Mouse (Mus musculus) cortical plate, adult 2 months (tissue): ENCODE measurements around the gene Ier3. TPM values are rescaled to one million over a fixed set of nuclear protein-coding genes. Genes with fewer than 3 reads are reported as not detected.
A peak's percentile ranks its signal among the peaks of the same experiment; 100 is the strongest.

Experiments
- H3K27ac ChIP-seq: fragments of 200-500 bp; 2 replicates; pipeline ENCODE4 v1.5.1; 2012; ENCODE audit warnings: low read length, control low read depth, inconsistent platforms; ENCODE audit not compliant: insufficient read depth
- H3K4me1 ChIP-seq: fragments of 200-500 bp; 2 replicates; pipeline ENCODE4 v1.6.1; 2011; ENCODE audit warnings: low read length; ENCODE audit not compliant: control insufficient read depth, insufficient read depth
- H3K4me3 ChIP-seq: fragments of 200-500 bp; 2 replicates; pipeline ENCODE4 v1.5.1; 2011; ENCODE audit warnings: mild to moderate bottlenecking, low read length, control low read depth; ENCODE audit not compliant: insufficient read depth
- CTCF ChIP-seq: fragments of 200-500 bp; IDR thresholded peaks from 2 replicates; pipeline ENCODE4 v1.5.1; 2011; ENCODE audit warnings: mild to moderate bottlenecking, control low read depth, low read length; ENCODE audit not compliant: insufficient read depth; ENCODE audit errors: extremely low read depth
- POLR2A ChIP-seq: fragments of 200-500 bp; IDR thresholded peaks from 2 replicates; pipeline ENCODE4 v1.6.1; 2011; ENCODE audit warnings: mild to moderate bottlenecking, low read length, control low read depth; ENCODE audit not compliant: insufficient read depth; ENCODE audit errors: extremely low read depth
- polyA plus RNA-seq: library from polyadenylated mRNA; depleted of rRNA; stranded (reverse); fragments of >200 nt; gene quantifications from 2 replicates; pipeline ENCODE4 v1.2.3, GENCODE M21; 2012

Ier3 gene
- polyA plus RNA-seq, 1 experiment: 18.4 TPM

DNA sequence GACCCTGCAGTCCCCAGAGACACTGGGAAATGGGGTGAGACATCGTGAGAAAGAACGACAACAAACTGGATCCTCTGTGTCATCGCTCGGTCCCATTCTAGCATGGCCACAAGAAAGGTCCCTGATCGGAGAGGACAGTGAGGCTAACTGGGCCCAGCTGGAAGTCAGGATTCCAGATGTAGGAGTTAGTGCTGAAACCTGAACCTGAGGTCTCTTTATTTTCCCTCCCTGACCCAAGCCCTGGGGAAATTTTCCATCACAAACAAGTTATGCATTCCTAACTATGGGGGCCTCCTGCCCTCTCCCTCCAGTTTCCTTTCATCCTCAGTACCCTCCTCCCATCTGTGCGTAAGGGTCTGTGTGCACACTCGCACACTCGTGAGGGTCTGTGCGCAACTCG is 4.3 kb upstream of the Ier3 start:
- TF ChIP-seq CTCF (no peak), POLR2A (no peak)
- Histone ChIP-seq H3K4me3 (no peak overlapping the region), H3K27ac (no peak overlapping the region), H3K4me1 (no peaks in the 10 kb centered on the region)

GRCm38 (mm10) chr17:35820111-35820510 is 1.4 kb upstream of the Ier3 start:
- no peak overlapping the region for H3K27ac ChIP-seq
- H3K4me1 ChIP-seq: no peaks in the 10 kb centered on the region
- H3K4me3 ChIP-seq: no peak overlapping the region
- TF ChIP-seq CTCF (no peak), POLR2A (no peak)

DNA sequence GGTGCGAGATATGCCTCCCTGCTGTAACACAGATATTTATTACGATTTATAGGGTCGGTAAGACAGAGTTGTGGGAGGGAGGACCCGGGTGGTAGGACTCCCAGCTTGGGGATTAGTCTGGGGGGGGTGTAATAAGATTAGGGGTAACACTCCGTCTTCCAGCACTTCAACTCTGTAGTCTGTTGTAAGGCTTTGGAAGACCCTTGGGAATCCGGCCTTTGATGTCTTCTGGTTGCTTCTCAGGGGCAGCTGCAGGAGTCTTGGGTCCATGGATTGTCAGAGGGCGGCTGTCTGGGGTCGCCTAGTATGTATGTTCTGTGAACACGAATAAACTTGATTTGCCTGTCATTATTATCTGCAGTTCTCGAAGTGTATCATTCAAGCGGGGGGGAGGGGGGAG is 1.1 kb downstream of the Ier3 start:
- TF ChIP-seq CTCF (no peak), POLR2A (no peak)
- H3K4me1 ChIP-seq: no peaks in the 10 kb centered on the region
- peak overlapping the region; percentile 7; the same call in 1 of the 2 replicates for H3K27ac ChIP-seq
- H3K4me3 ChIP-seq: peak overlapping the region; percentile 71

GRCm38 (mm10) chr17:35822964-35823937 is 1.8 kb downstream of the Ier3 start, which contains the start of gene Flot1:
Gene Flot1 (plus strand): TSS chr17:35823230.
- peak within 1 kb of the TSS; percentile 71 for H3K4me3 ChIP-seq
- H3K27ac ChIP-seq: peak within 1 kb of the TSS; percentile 54
- H3K4me1 ChIP-seq: no peaks in the 10 kb centered on the region
- peak; percentile 64; the same call in 1 of the 2 replicates for TF ChIP-seq POLR2A
- TF ChIP-seq CTCF: no peak

GRCm38 (mm10) chr17:35824402-35824801 is 2.9 kb downstream of the Ier3 start:
- TF ChIP-seq POLR2A (no peak), CTCF (no peak)
- Histone ChIP-seq H3K4me3 (peak overlapping the region; percentile 71; the same call in 1 of the 2 replicates), H3K27ac (no peak overlapping the region), H3K4me1 (no peaks in the 10 kb centered on the region)

GRCm38 (mm10) chr17:35825109-35825850 is 3.8 kb downstream of the Ier3 start:
- H3K4me1 ChIP-seq: no peaks in the 10 kb centered on the region
- H3K4me3 ChIP-seq: no peak overlapping the region
- H3K27ac ChIP-seq: no peak overlapping the region
- no peak for TF ChIP-seq POLR2A
- TF ChIP-seq CTCF: no peak

GRCm38 (mm10) chr17:35829737-35830136 is 8.3 kb downstream of the Ier3 start:
- H3K4me1 ChIP-seq: peaks cover under 1% of the 10 kb centered on the region; the same call in 1 of the 2 replicates
- H3K4me3 ChIP-seq: no peak overlapping the region
- H3K27ac ChIP-seq: no peak overlapping the region
- peak; percentile 64 for TF ChIP-seq CTCF
- no peak for TF ChIP-seq POLR2A

DNA sequence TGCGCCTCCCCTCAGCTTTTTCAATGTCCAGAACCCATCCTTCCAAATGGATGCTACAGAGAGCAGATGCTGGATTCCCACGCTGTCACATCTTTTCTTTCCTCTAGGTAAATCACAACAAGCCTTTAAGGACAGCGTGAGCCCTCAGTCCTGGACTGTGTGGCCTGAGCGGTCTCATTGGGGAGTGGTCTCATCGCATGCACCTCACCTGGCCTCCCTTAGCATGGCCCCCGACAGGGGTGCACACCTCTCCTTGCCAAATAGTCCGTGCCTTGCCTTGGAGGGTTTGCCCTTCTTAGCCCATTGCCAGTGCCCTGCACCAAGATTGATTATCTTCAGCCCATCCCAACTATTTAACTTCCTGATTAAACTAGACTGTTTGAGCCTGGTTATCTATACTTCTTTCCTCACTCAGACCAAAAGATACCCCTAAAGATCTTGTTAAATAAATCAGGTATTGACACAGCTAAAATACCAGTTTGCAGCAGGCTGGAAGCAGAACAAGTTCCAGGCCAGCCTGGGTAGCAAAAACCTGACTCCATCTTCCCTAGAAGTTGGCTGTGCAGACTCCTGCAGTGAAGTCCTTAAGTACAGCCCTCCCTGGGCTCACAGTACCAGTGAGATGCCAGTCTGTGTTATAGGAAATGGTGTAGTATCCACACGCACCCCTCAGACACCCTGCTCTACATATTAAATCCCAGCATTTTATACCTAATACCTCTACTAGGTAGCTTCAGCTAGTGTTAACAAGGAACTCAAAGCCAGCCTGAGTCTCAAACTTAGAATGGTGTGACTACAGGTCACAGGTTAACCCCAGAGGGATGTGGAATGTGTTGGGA is 11.1 kb downstream of the Ier3 start:
- no peak for TF ChIP-seq CTCF
- no peak for TF ChIP-seq POLR2A
- Histone ChIP-seq H3K4me3 (no peak overlapping the region), H3K27ac (no peak overlapping the region), H3K4me1 (peaks cover 3% of the 10 kb centered on the region; the same call in 1 of the 2 replicates)

DNA sequence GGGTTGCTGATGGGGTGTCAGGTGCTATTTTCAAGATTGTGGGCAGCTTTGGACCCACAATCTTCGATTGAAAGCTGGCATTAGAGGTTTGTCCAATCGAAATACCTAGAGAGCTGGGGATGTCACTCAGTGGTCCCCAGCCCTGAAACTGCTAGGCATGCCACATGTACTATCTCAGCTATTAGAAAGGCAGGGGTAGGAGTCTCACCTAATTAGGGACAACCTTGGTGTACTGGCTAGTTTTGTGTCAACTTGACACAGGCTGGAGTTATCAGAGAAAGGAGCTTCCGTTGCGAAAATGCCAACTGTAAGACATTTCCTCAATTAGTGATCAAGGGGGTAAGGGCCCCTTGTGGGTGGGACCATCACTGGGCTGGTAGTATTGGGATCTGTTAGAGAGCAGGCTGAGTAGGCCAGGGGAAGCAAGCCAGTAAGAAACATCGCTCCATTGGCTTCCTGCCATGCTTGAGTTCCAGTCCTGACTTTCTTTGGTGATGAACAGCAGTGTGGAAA is 11.8 kb downstream of the Ier3 start:
- H3K4me1 ChIP-seq: peaks cover 3% of the 10 kb centered on the region; the same call in 1 of the 2 replicates
- H3K27ac ChIP-seq: no peak overlapping the region
- no peak for TF ChIP-seq CTCF
- TF ChIP-seq POLR2A: no peak
- no peak overlapping the region for H3K4me3 ChIP-seq
